Mouse (Mus musculus) lung, postnatal 0 days (tissue): ENCODE data around the gene Adgrl1. TPM values are rescaled to one million over a fixed set of nuclear protein-coding genes. Genes with fewer than 3 reads are reported as not detected.
A peak's percentile ranks its signal among the peaks of the same experiment; 100 is the strongest.

ENCODE experiments used
- ATAC-seq: fragments of 200-750 bp; cut with Nextera tagmentation; 2 replicates; pipeline ENCODE4 v1.8.0; 2017; ENCODE audit warnings: moderate library complexity
- DNase-seq: peaks from one replicate; pipeline ENCODE4 v3.0.0-alpha.2; 2016; ENCODE audit warnings: low spot score
- H3K27ac ChIP-seq: fragments of 300-500 bp; sonication (generic); 2 replicates; pipeline ENCODE4 v1.5.1; 2014; ENCODE audit warnings: antibody characterized with exemption, mild to moderate bottlenecking, low read length, mixed read lengths
- H3K27me3 ChIP-seq: fragments of 300-500 bp; sonication (generic); replicated peaks from 2 replicates; pipeline ENCODE4 v1.6.1; 2014; ENCODE audit warnings: low read length, mixed read lengths; ENCODE audit not compliant: insufficient read depth
- H3K36me3 ChIP-seq: fragments of 300-500 bp; sonication (generic); 2 replicates; pipeline ENCODE4 v1.6.1; 2014; ENCODE audit warnings: low read length, mixed read lengths; ENCODE audit not compliant: insufficient read depth
- H3K4me1 ChIP-seq: fragments of 300-500 bp; sonication (generic); 2 replicates; pipeline ENCODE4 v1.6.1; 2014; ENCODE audit warnings: antibody characterized with exemption, low read depth, low read length, mixed read lengths; ENCODE audit not compliant: insufficient read depth
- H3K4me2 ChIP-seq: fragments of 300-500 bp; sonication (generic); replicated peaks from 2 replicates; pipeline ENCODE4 v1.6.1; 2014; ENCODE audit warnings: low read depth, mild to moderate bottlenecking, low read length, moderate library complexity, mixed read lengths
- H3K4me3 ChIP-seq: fragments of 300-500 bp; sonication (generic); 2 replicates; pipeline ENCODE4 v1.5.1; 2014; ENCODE audit warnings: low read depth, low read length
- H3K9ac ChIP-seq: fragments of 300-500 bp; sonication (generic); replicated peaks from 2 replicates; pipeline ENCODE4 v1.6.1; 2014; ENCODE audit warnings: low read depth, mild to moderate bottlenecking
- H3K9me3 ChIP-seq: fragments of 300-500 bp; sonication (generic); 2 replicates; pipeline ENCODE4 v1.6.1; 2016; ENCODE audit warnings: low read length, mixed read lengths
- CTCF ChIP-seq: IDR thresholded peaks from 2 replicates; pipeline ENCODE4 v1.5.1; 2016; ENCODE audit warnings: antibody characterized with exemption, mild to moderate bottlenecking
- EP300 ChIP-seq: IDR thresholded peaks from 2 replicates; pipeline ENCODE4 v1.6.1; 2016; ENCODE audit warnings: antibody characterized with exemption, mild to moderate bottlenecking, control low read depth
- WGBS: fragments of 180-500 bp; shearing (Covaris S2); extraction: QIAGEN DNeasy Blood & Tissue Kit; methylation state at CpG from one replicate; pipeline ENCODE4 v1.1.7; 2014; 5-methylcytosine and 5-hydroxymethylcytosine counted together
- polyA plus RNA-seq: library from polyadenylated mRNA; unstranded; fragments of >200 nt; fragmentation: Nextera tagmentation; extraction: Ambion mirVana; gene quantifications from 2 replicates; pipeline ENCODE4 v1.2.1, GENCODE M21; 2015

Gene Adgrl1
- polyA plus RNA-seq, 1 experiment from 2014 or later, result 11.4 TPM

DNA sequence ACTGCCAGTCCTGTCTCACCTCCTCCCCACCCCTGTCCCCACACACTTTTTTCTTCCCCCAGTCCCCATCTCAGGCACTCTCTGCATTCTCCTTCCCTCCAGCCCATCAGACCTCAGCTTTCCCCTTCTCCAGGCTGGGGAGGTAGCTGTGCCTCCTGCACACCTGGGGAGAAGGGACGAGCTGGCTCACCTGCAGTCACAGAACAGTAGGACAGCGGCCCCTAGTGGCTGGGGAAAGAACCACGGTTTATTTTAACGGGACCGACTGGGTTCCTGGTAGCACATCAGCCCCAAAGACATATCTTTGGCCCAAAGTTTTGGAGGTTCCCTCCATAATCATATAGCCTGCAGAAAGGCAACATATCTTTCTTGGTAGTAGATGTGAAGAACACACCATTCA, 6.0 kb upstream of the Adgrl1 start:
- DNase-seq, result peak; percentile 77
- Histone ChIP-seq H3K4me2 (no peak overlapping the region), H3K27ac (no peak overlapping the region), H3K4me1 (no peaks in the 10 kb centered on the region), H3K9me3 (no peaks in the 10 kb centered on the region), H3K27me3 (peaks cover 6% of the 10 kb centered on the region; the same call in 1 of the 2 replicates), H3K4me3 (no peak overlapping the region), H3K9ac (no peak overlapping the region), H3K36me3 (no peaks in the 10 kb centered on the region)
- WGBS, result under 1% methylated on average over 5 of the region's 5 CpGs
- TF ChIP-seq EP300 (no peak), CTCF (peak; percentile 96)
- no peak for ATAC-seq

DNA sequence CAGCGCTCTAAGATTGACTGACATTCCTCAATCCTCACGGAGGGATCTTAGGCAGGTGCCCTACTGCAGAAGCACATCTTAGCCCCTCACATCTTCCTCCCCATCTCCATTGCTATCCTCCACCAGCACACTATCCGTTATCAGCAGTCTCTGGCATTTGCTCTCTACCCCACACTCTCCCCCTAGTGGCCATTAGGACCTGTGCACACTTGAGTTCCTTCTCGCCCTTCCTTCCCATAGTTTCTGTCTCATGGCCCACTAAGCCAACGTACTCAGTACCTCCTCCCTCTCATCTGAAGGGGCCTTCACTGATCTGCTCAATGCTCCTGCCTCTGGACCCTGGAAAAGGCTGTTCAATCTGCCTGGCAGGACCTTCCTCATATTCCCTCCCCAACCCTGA, 4.0 kb upstream of the Adgrl1 start:
- Histone ChIP-seq H3K4me2 (no peak overlapping the region), H3K9me3 (no peaks in the 10 kb centered on the region), H3K27ac (no peak overlapping the region), H3K9ac (no peak overlapping the region), H3K27me3 (peaks cover 6% of the 10 kb centered on the region; the same call in 1 of the 2 replicates), H3K4me1 (no peaks in the 10 kb centered on the region), H3K4me3 (no peak overlapping the region), H3K36me3 (no peaks in the 10 kb centered on the region)
- WGBS, result 6% methylated on average over 5 of the region's 5 CpGs
- ATAC-seq, result no peak
- DNase-seq, result peak; percentile 86
- TF ChIP-seq EP300 (no peak), CTCF (peak; percentile 97)

DNA sequence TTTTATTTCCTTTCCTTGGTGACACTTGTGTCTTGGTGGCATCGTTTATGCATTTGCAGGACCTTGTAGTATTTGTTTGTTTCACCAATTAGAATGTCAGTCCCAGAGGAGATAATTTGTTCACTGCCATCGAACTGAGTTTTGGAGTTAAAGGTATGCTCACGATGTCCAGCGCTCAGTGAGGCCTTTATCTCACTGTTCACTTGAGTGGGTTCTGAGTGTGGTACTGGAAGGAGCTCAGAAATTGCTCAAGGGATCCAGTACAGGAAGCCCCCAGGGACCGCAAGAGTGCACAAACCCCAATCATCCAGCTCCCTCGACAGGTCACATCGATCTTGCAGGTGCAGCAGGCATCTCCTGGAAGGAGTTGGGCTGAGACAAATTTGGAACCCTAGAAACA, 3.4 kb upstream of the Adgrl1 start:
- H3K27ac ChIP-seq, result no peak overlapping the region

DNA sequence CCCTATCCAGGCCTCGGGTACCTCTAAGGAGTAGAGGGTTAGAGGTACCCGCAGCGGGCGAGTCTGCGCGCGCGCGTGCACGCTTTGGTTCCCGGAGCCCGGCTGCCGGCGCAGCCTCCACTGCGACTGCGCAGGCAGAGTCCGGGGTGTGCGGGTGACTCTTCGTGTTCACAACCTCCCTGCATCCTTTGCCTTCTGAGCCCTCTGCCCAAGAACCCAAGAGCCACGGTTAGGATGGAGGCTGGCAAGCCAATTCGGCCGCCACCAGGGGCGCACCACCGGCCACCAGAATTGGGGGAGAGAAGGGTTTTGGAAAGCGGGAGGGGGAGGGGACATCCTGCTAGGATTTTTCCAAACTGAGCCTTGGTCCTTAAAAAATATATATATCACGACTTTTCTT, 2.7 kb upstream of the Adgrl1 start:
- WGBS, result 7% methylated on average over 26 of the region's 26 CpGs
- Histone ChIP-seq H3K27ac (no peak overlapping the region), H3K9ac (no peak overlapping the region), H3K4me3 (no peak overlapping the region), H3K4me1 (no peaks in the 10 kb centered on the region), H3K27me3 (peaks cover 6% of the 10 kb centered on the region; the same call in 1 of the 2 replicates), H3K9me3 (no peaks in the 10 kb centered on the region), H3K4me2 (peak overlapping the region; percentile 25), H3K36me3 (no peaks in the 10 kb centered on the region)
- no peak for TF ChIP-seq EP300
- peak; percentile 74 for TF ChIP-seq CTCF
- no peak for ATAC-seq
- DNase-seq, result peak; percentile 57

More for the DNA sequence above, 3.4 kb upstream of the Adgrl1 start:
- ATAC-seq (no peak), DNase-seq (no peak)
- H3K4me2 ChIP-seq, result no peak overlapping the region
- peaks cover 6% of the 10 kb centered on the region; the same call in 1 of the 2 replicates for H3K27me3 ChIP-seq
- H3K36me3 ChIP-seq, result no peaks in the 10 kb centered on the region
- H3K9ac ChIP-seq, result no peak overlapping the region
- H3K4me1 ChIP-seq, result no peaks in the 10 kb centered on the region
- H3K9me3 ChIP-seq, result no peaks in the 10 kb centered on the region
- TF ChIP-seq EP300 (no peak), CTCF (no peak)
- WGBS, result 88% methylated on average over 7 of the region's 7 CpGs
- no peak overlapping the region for H3K4me3 ChIP-seq

DNA sequence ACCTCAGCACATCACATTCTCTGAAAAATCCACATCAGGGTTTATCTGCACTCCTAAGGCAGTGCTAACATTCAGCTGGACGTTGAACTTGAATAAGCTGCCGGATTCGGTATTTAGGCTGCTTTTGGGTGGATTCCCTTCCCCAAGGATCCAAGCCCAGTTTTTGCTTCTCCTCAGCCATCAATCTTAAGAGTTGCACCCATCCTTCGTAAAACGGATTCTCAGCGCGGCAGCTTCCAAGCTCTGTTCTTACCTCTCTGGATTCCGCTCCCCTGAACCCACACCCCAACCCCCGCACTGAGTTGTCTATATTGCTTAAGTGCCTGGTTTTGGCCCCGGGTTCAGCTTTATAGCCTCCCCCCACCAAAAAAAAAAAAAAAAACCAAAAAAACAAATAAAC, 1.4 kb upstream of the Adgrl1 start:
- no peak for TF ChIP-seq EP300
- no peak for TF ChIP-seq CTCF
- DNase-seq, result peak; percentile 67
- Histone ChIP-seq H3K4me3 (peak overlapping the region; percentile 81; the same call in 1 of the 2 replicates), H3K9me3 (no peaks in the 10 kb centered on the region), H3K36me3 (no peaks in the 10 kb centered on the region), H3K9ac (no peak overlapping the region), H3K4me2 (peak overlapping the region; percentile 100), H3K27ac (no peak overlapping the region), H3K4me1 (no peaks in the 10 kb centered on the region), H3K27me3 (peaks cover 6% of the 10 kb centered on the region; the same call in 1 of the 2 replicates)
- no peak for ATAC-seq
- 6% methylated on average over 10 of the region's 10 CpGs for WGBS

DNA sequence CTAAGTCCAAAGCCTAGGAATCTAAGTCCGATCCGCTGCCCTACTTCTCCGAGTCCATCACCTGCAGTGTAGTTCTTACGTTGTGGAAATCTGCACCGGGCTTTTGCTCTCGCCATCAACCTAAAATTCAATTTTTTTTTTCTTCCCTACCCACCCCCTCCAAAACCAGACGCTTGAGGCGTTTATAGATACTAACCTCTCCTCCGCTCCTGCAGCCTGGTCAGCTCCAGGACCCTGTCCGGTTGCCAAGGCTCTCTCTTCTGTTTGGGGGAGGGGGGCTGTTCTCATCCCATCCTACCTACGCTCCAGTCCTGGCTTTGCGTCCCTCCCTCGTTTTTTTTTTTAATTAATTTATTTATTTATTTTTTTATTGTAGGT, 931 bp upstream of the Adgrl1 start:
- WGBS, result under 1% methylated on average over 13 of the region's 13 CpGs
- Histone ChIP-seq H3K36me3 (no peaks in the 10 kb centered on the region), H3K9me3 (no peaks in the 10 kb centered on the region), H3K27me3 (peaks cover 6% of the 10 kb centered on the region; the same call in 1 of the 2 replicates), H3K4me2 (peak overlapping the region; percentile 100), H3K4me3 (peak overlapping the region; percentile 81), H3K9ac (no peak overlapping the region), H3K4me1 (no peaks in the 10 kb centered on the region), H3K27ac (peak overlapping the region; percentile 51; the same call in 1 of the 2 replicates)
- TF ChIP-seq CTCF, result no peak
- TF ChIP-seq EP300, result no peak
- DNase-seq, result peak; percentile 87
- ATAC-seq, result peak; percentile 6
